Mouse (Mus musculus) megakaryocyte-erythroid progenitor cell, adult 5 weeks (primary cell): ENCODE data around the gene Zmynd15. TPM values are rescaled to one million over a fixed set of nuclear protein-coding genes. Genes with fewer than 3 reads are reported as not detected.

Experiments used
- polyA plus RNA-seq: library from polyadenylated mRNA; stranded (reverse); fragments of >175 nt; gene quantifications from 2 replicates; pipeline ENCODE4 v1.2.3, GENCODE M21; 2012

Gene Zmynd15
- 0.09 and 0.15 TPM in 2 replicates for polyA plus RNA-seq

GRCm38 (mm10) chr11:70458688-70459600 lies at the start of gene Zmynd15:
Gene Zmynd15, plus strand, starts transcription at chr11:70459433.

GRCm38 (mm10) chr11:70409594-70410296 lies 49.5 kb upstream of the Zmynd15 start, which contains the start of gene Pelp1:
Gene Pelp1, minus strand, starts transcription at chr11:70410031.

GRCm38 (mm10) chr11:70432048-70432894 lies 27.0 kb upstream of the Zmynd15 start, which contains the start of gene Arrb2:
Gene Arrb2, plus strand, starts transcription at chr11:70432635.

GRCm38 (mm10) chr11:70451797-70452498 lies 7.3 kb upstream of the Zmynd15 start, which contains the start of gene Med11:
Gene Med11, plus strand, starts transcription at chr11:70451919.

GRCm38 (mm10) chr11:70459601-70460101 lies 418 bp downstream of the Zmynd15 start, which contains the start of gene Cxcl16:
Gene Cxcl16, minus strand, starts transcription at chr11:70459984.

GRCm38 (mm10) chr11:70504970-70505369 lies 45.7 kb downstream of the Zmynd15 start, which contains the start of gene Tm4sf5:
Gene Tm4sf5, plus strand, starts transcription at chr11:70505244.

GRCm38 (mm10) chr11:70514288-70514687 lies 55.1 kb downstream of the Zmynd15 start, which contains the start of gene Vmo1:
Gene Vmo1, minus strand, starts transcription at chr11:70514616.

Other genes with a start within 250 kb of the Zmynd15 start
- 1.4 and 5.3 TPM in 2 replicates for gene Slc16a11, start 246.7 kb upstream of the Zmynd15 start, polyA plus RNA-seq
- gene Slc16a13, start 238.4 kb upstream of the Zmynd15 start, polyA plus RNA-seq = 5.9 and 7.7 TPM in 2 replicates
- 0.66 and 0.68 TPM in 2 replicates for gene Bcl6b, start 229.6 kb upstream of the Zmynd15 start, polyA plus RNA-seq
- gene 0610010K14Rik, start 221.5 kb upstream of the Zmynd15 start, polyA plus RNA-seq = 141 and 144 TPM in 2 replicates
- gene Gm21988, start 219.6 kb upstream of the Zmynd15 start, polyA plus RNA-seq = 10.8 and 13.6 TPM in 2 replicates
- 132 and 186 TPM in 2 replicates for gene Rnasek, start 219.6 kb upstream of the Zmynd15 start, polyA plus RNA-seq
- gene Alox12, start 204.1 kb upstream of the Zmynd15 start, polyA plus RNA-seq = 0.05 and 0.17 TPM in 2 replicates
- 0.18 and 0.60 TPM in 2 replicates for gene Alox12e, start 136.8 kb upstream of the Zmynd15 start, polyA plus RNA-seq
- gene Alox15, start 107.4 kb upstream of the Zmynd15 start, polyA plus RNA-seq = 0.28 and 0.83 TPM in 2 replicates
- 62.0 and 64.7 TPM in 2 replicates for gene Pelp1, start 49.4 kb upstream of the Zmynd15 start, polyA plus RNA-seq
- gene Arrb2, start 26.8 kb upstream of the Zmynd15 start, polyA plus RNA-seq = 349 and 402 TPM in 2 replicates
- 24.9 and 28.5 TPM in 2 replicates for gene Med11, start 7.5 kb upstream of the Zmynd15 start, polyA plus RNA-seq
- 1.6 and 1.8 TPM in 2 replicates for gene Cxcl16, start 551 bp downstream of the Zmynd15 start, polyA plus RNA-seq
- gene Tm4sf5, start 45.8 kb downstream of the Zmynd15 start, polyA plus RNA-seq = 0.42 TPM in 1 of 2 replicates, not detected in the other
- gene Vmo1, start 55.2 kb downstream of the Zmynd15 start, polyA plus RNA-seq = not detected in 2 replicates
- gene Gltpd2, start 59.8 kb downstream of the Zmynd15 start, polyA plus RNA-seq = not detected in 2 replicates
- gene Psmb6, start 65.9 kb downstream of the Zmynd15 start, polyA plus RNA-seq = 185 and 211 TPM in 2 replicates
- not detected in 2 replicates for gene Gm40193, start 73.5 kb downstream of the Zmynd15 start, polyA plus RNA-seq
- gene Pld2, start 80.6 kb downstream of the Zmynd15 start, polyA plus RNA-seq = 1.1 TPM in 2 replicates
- 117 and 179 TPM in 2 replicates for gene Mink1, start 103.4 kb downstream of the Zmynd15 start, polyA plus RNA-seq
- gene 4930544D05Rik, start 156.4 kb downstream of the Zmynd15 start, polyA plus RNA-seq = 0.17 TPM in 1 of 2 replicates, not detected in the other
- gene Chrne, start 159.8 kb downstream of the Zmynd15 start, polyA plus RNA-seq = 1.0 and 1.2 TPM in 2 replicates
- gene Gp1ba, start 179.7 kb downstream of the Zmynd15 start, polyA plus RNA-seq = 3.5 and 6.6 TPM in 2 replicates
- 78.2 and 81.9 TPM in 2 replicates for gene Rnf167, start 187.8 kb downstream of the Zmynd15 start, polyA plus RNA-seq
- gene Slc25a11, start 188.0 kb downstream of the Zmynd15 start, polyA plus RNA-seq = 60.3 and 74.3 TPM in 2 replicates
- 3,087 and 3,292 TPM in 2 replicates for gene Pfn1, start 195.2 kb downstream of the Zmynd15 start, polyA plus RNA-seq
- 3.1 and 4.0 TPM in 2 replicates for gene Eno3, start 197.8 kb downstream of the Zmynd15 start, polyA plus RNA-seq
- gene Spag7, start 210.0 kb downstream of the Zmynd15 start, polyA plus RNA-seq = 143 and 161 TPM in 2 replicates
- 24.6 and 31.2 TPM in 2 replicates for gene Camta2, start 228.7 kb downstream of the Zmynd15 start, polyA plus RNA-seq
- gene Inca1, start 240.7 kb downstream of the Zmynd15 start, polyA plus RNA-seq = not detected in 2 replicates
- gene Kif1c, start 241.1 kb downstream of the Zmynd15 start, polyA plus RNA-seq = 18.0 and 20.3 TPM in 2 replicates